Mouse (Mus musculus): ENCODE measurements at regions not wholly inside any gene's neighbourhood (a gene's known extent, or its start where the extent isn't known, plus 50 kb on each side); places are given as distances from the start of the nearest gene placed in this dataset.

GRCm38 (mm10) chr16:30663055-30663454, 63.5 kb downstream of the Fam43a start:
- H3K9me3 ChIP-seq (ENCODE audit: low read depth, low read length) = no peaks in the 10 kb centered on the region
- no peak for TF ChIP-seq CTCF (IDR thresholded peaks at IDR 0.05; ENCODE audit: low read depth)
- H3K9ac ChIP-seq = no peak overlapping the region
- no peaks in the 10 kb centered on the region for H3K36me3 ChIP-seq (ENCODE audit: insufficient read depth)
- H3K4me3 ChIP-seq (ENCODE audit: low read depth, low read length) = no peak overlapping the region
- ATAC-seq (ENCODE audit: insufficient read depth) (no peak), DNase-seq (no peak)
- no peaks in the 10 kb centered on the region for H3K27me3 ChIP-seq (ENCODE audit: insufficient read depth, low read length)
- H3K4me2 ChIP-seq = no peak overlapping the region
- 74% methylated on average over 8 of the region's 8 CpGs for WGBS
- H3K4me1 ChIP-seq (ENCODE audit: insufficient read depth) = no peaks in the 10 kb centered on the region
- no peak overlapping the region for H3K27ac ChIP-seq (ENCODE audit: low read depth)

- H3K27ac ChIP-seq (ENCODE audit: low read depth) = no peak overlapping the region
- ATAC-seq (ENCODE audit: insufficient read depth) (no peak), DNase-seq (no peak)
- H3K4me3 ChIP-seq (ENCODE audit: low read depth, low read length) = no peak overlapping the region
- no peak overlapping the region for H3K4me2 ChIP-seq
- 65% methylated on average over 3 of the region's 3 CpGs for WGBS
- no peak for TF ChIP-seq CTCF (IDR thresholded peaks at IDR 0.05; ENCODE audit: low read depth)
- H3K9ac ChIP-seq = no peak overlapping the region
- no peaks in the 10 kb centered on the region for H3K9me3 ChIP-seq (ENCODE audit: low read depth, low read length)
- no peaks in the 10 kb centered on the region for H3K27me3 ChIP-seq (ENCODE audit: insufficient read depth, low read length)
- no peaks in the 10 kb centered on the region for H3K36me3 ChIP-seq (ENCODE audit: insufficient read depth)
- H3K4me1 ChIP-seq (ENCODE audit: insufficient read depth) = no peaks in the 10 kb centered on the region
These were observed 64.4 kb downstream of the Fam43a start for GRCm38 (mm10) chr16:30663971-30664370.

- Histone ChIP-seq H3K27me3 (ENCODE audit: insufficient read depth, low read length) (no peaks in the 10 kb centered on the region), H3K36me3 (ENCODE audit: insufficient read depth) (no peaks in the 10 kb centered on the region), H3K4me3 (ENCODE audit: low read depth, low read length) (no peak overlapping the region), H3K4me1 (ENCODE audit: insufficient read depth) (no peaks in the 10 kb centered on the region), H3K9ac (no peak overlapping the region), H3K9me3 (ENCODE audit: low read depth, low read length) (no peaks in the 10 kb centered on the region), H3K4me2 (no peak overlapping the region), H3K27ac (ENCODE audit: low read depth) (no peak overlapping the region)
- DNase-seq (no peak), ATAC-seq (ENCODE audit: insufficient read depth) (no peak)
- WGBS = 57% methylated on average over 4 of the region's 4 CpGs
- no peak for TF ChIP-seq CTCF (IDR thresholded peaks at IDR 0.05; ENCODE audit: low read depth)
These were observed 64.9 kb downstream of the Fam43a start for GRCm38 (mm10) chr16:30664433-30664832.

GRCm38 (mm10) chr16:30665881-30666280, 66.4 kb downstream of the Fam43a start:
- Histone ChIP-seq H3K9me3 (ENCODE audit: low read depth, low read length) (no peaks in the 10 kb centered on the region), H3K27me3 (ENCODE audit: insufficient read depth, low read length) (no peaks in the 10 kb centered on the region), H3K4me2 (no peak overlapping the region), H3K36me3 (ENCODE audit: insufficient read depth) (no peaks in the 10 kb centered on the region), H3K4me1 (ENCODE audit: insufficient read depth) (no peaks in the 10 kb centered on the region), H3K4me3 (ENCODE audit: low read depth, low read length) (no peak overlapping the region), H3K9ac (no peak overlapping the region), H3K27ac (ENCODE audit: low read depth) (no peak overlapping the region)
- DNase-seq = no peak
- no peak for TF ChIP-seq CTCF (IDR thresholded peaks at IDR 0.05; ENCODE audit: low read depth)
- WGBS = 36% methylated on average over 2 of the region's 2 CpGs
- ATAC-seq (ENCODE audit: insufficient read depth) = no peak

GRCm38 (mm10) chr16:30669883-30670282, 70.4 kb downstream of the Fam43a start:
- no peak for DNase-seq
- no peak overlapping the region for H3K27ac ChIP-seq (ENCODE audit: low read depth)
- H3K27me3 ChIP-seq (ENCODE audit: insufficient read depth, low read length) = no peaks in the 10 kb centered on the region
- H3K4me2 ChIP-seq = no peak overlapping the region
- no peak for TF ChIP-seq CTCF (IDR thresholded peaks at IDR 0.05; ENCODE audit: low read depth)
- H3K9me3 ChIP-seq (ENCODE audit: low read depth, low read length) = no peaks in the 10 kb centered on the region
- no peaks in the 10 kb centered on the region for H3K36me3 ChIP-seq (ENCODE audit: insufficient read depth)
- no peaks in the 10 kb centered on the region for H3K4me1 ChIP-seq (ENCODE audit: insufficient read depth)
- 60% methylated on average over 8 of the region's 8 CpGs for WGBS
- H3K9ac ChIP-seq = no peak overlapping the region
- H3K4me3 ChIP-seq (ENCODE audit: low read depth, low read length) = no peak overlapping the region
- ATAC-seq (ENCODE audit: insufficient read depth) = no peak

- TF ChIP-seq CTCF (IDR thresholded peaks at IDR 0.05; ENCODE audit: low read depth) = no peak
- Histone ChIP-seq H3K9ac (no peak overlapping the region), H3K4me2 (no peak overlapping the region), H3K36me3 (ENCODE audit: insufficient read depth) (no peaks in the 10 kb centered on the region), H3K4me1 (ENCODE audit: insufficient read depth) (no peaks in the 10 kb centered on the region), H3K27me3 (ENCODE audit: insufficient read depth, low read length) (no peaks in the 10 kb centered on the region), H3K4me3 (ENCODE audit: low read depth, low read length) (no peak overlapping the region), H3K9me3 (ENCODE audit: low read depth, low read length) (no peaks in the 10 kb centered on the region), H3K27ac (ENCODE audit: low read depth) (no peak overlapping the region)
- DNase-seq = no peak
- WGBS = 62% methylated on average over 10 of the region's 10 CpGs
- no peak for ATAC-seq (ENCODE audit: insufficient read depth)
These were observed 72.1 kb downstream of the Fam43a start for GRCm38 (mm10) chr16:30671584-30671983.

GRCm38 (mm10) chr16:30672776-30673550, 73.4 kb downstream of the Fam43a start:
- H3K27me3 ChIP-seq (ENCODE audit: insufficient read depth, low read length) = no peaks in the 10 kb centered on the region
- 57% methylated on average over 15 of the region's 15 CpGs for WGBS
- H3K4me3 ChIP-seq (ENCODE audit: low read depth, low read length) = no peak overlapping the region
- H3K36me3 ChIP-seq (ENCODE audit: insufficient read depth) = no peaks in the 10 kb centered on the region
- no peak overlapping the region for H3K27ac ChIP-seq (ENCODE audit: low read depth)
- no peaks in the 10 kb centered on the region for H3K4me1 ChIP-seq (ENCODE audit: insufficient read depth)
- no peaks in the 10 kb centered on the region for H3K9me3 ChIP-seq (ENCODE audit: low read depth, low read length)
- H3K4me2 ChIP-seq = no peak overlapping the region
- H3K9ac ChIP-seq = no peak overlapping the region
- no peak for DNase-seq
- ATAC-seq (ENCODE audit: insufficient read depth) = no peak
- no peak for TF ChIP-seq CTCF (IDR thresholded peaks at IDR 0.05; ENCODE audit: low read depth)

Data from lung, embryonic 14.5 days (tissue).